Mouse (Mus musculus): ENCODE results near the gene Ntn5.
A peak's percentile ranks its signal among the peaks of the same experiment; 100 is the strongest.

Gene Ntn5

GRCm38 (mm10) chr7:45711316-45712021 lies 27.6 kb downstream of the Ntn5 start:
- no peak for DNase-seq (ENCODE audit: low spot score in 2 of 2)

- DNase-seq (ENCODE audit: low spot score in 2 of 2), result peak in 1 of 2 experiments; percentile 76
Observed at GRCm38 (mm10) chr7:45712022-45712757, 28.4 kb downstream of the Ntn5 start.

GRCm38 (mm10) chr7:45713396-45713795 lies 29.6 kb downstream of the Ntn5 start:
- DNase-seq (ENCODE audit: low spot score in 2 of 2), result no peak

DNA sequence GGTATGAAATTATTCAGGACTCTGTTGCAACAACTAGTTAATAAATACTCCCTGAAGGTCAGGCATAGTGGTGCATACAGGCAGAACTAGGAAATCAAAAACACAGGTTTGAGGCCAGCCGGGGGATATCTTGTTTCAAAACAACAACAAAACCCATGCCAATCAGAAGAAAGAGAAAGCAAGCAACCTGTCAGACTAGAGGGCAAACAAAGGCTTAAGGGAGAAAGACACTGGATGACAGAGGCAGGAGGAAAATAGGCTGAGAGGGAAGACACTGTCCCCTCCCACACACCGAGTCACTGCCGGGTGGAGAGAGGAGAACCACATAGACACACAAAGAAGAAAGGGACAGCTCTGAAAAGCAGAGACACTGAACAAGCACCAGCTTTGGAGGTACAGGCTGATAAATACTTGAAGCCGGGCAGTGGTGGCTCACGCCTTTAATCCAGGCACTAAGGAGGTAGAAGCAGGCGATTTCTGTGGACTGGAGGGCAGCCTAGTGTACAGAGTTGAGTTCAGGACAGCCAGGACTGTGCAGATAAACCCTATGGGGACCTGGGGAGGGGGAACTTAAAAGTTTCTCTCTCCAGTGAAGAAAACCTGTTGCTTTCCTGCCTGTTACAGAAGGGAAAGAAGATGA lies 30.2 kb downstream of the Ntn5 start:
- no peak for DNase-seq (ENCODE audit: low spot score in 2 of 2)

- DNase-seq (ENCODE audit: low spot score in 2 of 2), result peak in 1 of 2 experiments; percentile 70
Observed at GRCm38 (mm10) chr7:45714630-45715089, 30.8 kb downstream of the Ntn5 start.

DNA sequence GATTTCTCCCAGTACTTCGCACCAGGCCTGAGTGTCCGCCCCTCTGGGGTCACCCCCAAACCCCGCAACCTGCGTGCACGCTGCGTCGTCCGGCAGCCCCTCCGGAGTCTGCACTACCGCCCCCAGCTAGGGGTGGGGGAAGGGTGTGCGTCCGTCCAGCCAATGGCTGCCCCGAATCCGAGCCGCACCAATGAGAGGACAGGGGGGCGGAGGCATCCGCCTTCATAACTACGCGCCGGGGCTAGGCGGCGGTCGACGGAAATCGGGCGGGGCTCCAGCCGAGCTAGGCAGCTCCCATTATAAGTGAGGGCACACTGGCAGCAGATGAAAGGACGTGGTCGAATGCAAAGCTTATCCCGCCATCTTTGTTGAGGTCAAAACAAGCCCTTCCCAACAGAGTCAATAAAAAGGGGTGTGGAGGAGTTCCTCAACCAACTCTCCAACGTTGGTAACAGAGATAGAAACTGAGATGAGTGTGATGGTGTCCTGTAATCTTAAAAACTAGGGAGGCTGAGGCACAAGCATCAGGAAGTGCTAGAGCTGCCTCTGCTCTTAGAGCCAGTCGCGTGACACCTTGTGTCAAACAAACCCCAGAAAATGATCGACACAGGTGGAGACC lies 31.4 kb downstream of the Ntn5 start, which contains the start of gene Rpl18:
Rpl18 (plus strand) TSS at position 368 of the 619 bp plus-strand sequence.
- DNase-seq (ENCODE audit: low spot score in 2 of 2), result peak; percentile 93 to 98

DNA sequence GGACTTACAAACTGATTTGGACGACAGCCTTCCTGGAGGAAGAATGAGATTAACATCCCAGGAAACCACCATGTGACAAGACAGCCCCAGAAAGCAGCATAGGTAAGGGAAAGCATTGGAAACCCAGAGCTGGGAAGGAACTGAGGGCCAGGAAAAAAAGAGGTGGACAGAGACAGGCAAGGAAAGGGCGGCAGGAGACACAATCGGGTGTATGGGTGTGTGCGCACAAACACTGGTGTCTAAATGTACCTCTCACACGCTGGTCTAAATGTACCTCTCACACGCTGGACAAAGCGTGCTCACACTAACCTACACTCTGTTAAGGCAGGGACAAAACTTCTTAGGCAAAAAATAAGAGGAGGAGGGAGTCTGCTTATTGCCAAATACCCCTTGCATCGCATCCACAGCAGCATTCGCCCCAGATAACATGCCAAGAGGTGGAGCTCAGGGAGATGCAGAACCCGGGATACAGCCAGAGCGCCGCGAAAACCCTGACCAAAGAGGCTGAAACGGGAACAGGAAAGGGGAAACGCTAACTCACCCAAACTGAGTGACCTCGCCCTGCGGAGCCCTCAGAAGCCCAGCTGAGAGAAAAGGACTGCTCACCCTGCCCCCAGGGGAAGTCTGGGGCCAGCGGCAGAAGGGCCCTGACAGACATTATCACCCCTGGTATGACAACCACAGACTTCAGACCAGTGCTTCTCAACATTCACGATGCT lies 32.1 kb downstream of the Ntn5 start:
- no peak for DNase-seq (ENCODE audit: low spot score in 2 of 2)

DNA sequence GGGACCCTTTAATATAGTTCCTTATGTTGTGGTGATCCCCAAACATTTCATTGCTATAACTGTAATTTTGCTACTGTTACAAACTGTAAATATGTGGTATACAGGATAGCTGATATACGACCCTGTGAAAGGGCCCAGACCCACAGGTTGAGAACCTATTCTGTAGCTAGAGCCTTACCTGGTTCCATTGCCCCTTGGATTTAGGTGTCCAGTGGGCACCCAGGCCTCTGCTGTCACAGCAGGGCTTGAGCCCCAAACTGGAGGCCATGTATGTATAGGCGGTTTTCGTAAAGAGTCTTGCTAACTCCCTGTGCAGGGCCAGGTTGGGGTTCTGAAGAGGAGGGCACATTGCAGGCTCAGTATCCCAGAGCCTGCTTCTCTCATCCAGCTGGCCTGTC lies 32.6 kb downstream of the Ntn5 start:
- no peak for DNase-seq (ENCODE audit: low spot score in 2 of 2)

GRCm38 (mm10) chr7:45716952-45717917 lies 33.4 kb downstream of the Ntn5 start:
- no peak for DNase-seq (ENCODE audit: low spot score in 2 of 2)

GRCm38 (mm10) chr7:45717918-45718297 lies 34.1 kb downstream of the Ntn5 start, which contains the start of gene Sphk2:
Gene Sphk2 (minus strand): TSS chr7:45718002.
- peak; percentile 97 to 99 for DNase-seq (ENCODE audit: low spot score in 2 of 2)

DNA sequence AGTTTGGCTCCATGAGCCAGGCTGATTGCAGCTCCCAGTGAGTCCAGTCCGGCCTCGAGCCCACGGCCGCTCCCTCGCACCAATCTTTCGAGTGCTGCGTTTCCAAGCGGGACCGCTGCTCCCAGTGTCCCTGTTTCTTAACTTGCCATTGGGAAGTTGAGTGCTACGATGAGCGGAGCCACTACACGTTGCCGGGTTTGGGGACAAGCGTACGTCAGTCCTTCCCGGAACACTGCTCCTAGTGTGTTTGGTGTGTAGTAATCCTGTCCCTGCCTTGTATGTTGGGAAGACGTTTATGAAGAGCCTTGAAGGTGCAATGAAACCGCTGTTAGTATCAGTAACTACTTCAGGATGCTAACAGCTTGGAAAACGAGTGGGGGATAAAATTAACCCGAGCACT lies 34.5 kb downstream of the Ntn5 start:
- no peak for DNase-seq (ENCODE audit: low spot score in 2 of 2)

DNA sequence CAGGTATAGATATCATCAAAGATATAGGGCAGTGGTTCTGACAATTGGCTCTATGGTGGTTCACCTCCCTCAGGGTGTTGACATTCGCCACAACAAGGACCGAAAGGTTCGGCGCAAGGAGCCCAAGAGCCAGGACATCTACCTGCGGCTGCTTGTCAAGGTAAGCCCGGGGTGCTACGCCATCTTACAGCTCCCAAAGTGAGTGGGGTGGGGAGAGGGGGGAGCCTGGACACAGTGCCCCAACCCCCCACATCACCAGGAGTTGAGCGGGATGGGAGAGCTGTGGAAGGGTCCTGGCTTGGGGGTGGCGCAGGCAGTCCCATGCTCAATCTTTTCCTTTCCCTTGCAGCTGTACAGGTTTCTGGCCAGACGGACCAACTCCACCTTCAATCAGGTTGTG lies 35.4 kb downstream of the Ntn5 start:
- no peak for DNase-seq (ENCODE audit: low spot score in 2 of 2)

- no peak for DNase-seq (ENCODE audit: low spot score in 2 of 2)
Observed at GRCm38 (mm10) chr7:45719738-45720412, 36.1 kb downstream of the Ntn5 start.

DNA sequence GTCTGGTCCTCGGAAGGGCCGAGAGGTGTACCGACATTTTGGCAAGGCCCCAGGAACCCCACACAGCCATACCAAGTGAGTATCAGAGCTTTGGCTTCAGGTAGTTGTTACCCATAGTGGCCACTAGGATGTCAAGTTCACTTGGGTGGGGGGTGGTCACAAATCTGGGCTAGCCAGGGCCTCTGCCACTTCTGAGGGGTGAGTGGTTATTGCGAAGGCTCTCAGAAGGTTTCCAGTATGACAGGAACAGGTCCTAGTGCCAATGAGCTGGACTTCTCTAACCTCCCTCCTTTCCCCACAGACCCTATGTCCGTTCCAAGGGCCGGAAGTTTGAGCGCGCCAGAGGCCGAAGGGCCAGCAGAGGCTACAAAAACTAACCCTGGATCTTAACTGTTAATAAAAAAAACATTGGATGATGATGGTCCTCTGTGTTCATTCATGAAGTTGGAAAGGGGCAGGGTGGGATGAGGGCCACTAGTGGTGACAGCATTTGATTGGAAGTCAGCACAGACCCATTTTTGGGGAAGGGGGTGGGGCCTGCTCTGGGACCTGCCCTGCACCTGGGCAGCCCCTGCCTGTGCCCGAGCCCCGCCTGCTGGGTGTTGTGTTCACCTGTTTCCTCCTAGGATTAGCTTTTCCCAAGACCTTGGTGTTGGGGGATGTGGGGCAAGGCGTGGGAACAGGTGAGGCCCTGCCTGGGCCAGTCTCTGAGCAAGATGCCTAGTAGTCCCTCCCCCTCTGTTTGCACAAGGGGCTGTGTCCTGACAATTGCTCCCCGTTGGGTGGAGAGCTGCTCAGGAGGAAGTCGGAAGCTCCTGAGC lies 36.8 kb downstream of the Ntn5 start, which contains the start of gene Fam83e:
Fam83e (plus strand) TSS at position 800 of the 821 bp plus-strand sequence.
- peak in 1 of 2 experiments; percentile 32 for DNase-seq (ENCODE audit: low spot score in 2 of 2)

GRCm38 (mm10) chr7:45721234-45721571 lies 37.4 kb downstream of the Ntn5 start:
- no peak for DNase-seq (ENCODE audit: low spot score in 2 of 2)

DNA sequence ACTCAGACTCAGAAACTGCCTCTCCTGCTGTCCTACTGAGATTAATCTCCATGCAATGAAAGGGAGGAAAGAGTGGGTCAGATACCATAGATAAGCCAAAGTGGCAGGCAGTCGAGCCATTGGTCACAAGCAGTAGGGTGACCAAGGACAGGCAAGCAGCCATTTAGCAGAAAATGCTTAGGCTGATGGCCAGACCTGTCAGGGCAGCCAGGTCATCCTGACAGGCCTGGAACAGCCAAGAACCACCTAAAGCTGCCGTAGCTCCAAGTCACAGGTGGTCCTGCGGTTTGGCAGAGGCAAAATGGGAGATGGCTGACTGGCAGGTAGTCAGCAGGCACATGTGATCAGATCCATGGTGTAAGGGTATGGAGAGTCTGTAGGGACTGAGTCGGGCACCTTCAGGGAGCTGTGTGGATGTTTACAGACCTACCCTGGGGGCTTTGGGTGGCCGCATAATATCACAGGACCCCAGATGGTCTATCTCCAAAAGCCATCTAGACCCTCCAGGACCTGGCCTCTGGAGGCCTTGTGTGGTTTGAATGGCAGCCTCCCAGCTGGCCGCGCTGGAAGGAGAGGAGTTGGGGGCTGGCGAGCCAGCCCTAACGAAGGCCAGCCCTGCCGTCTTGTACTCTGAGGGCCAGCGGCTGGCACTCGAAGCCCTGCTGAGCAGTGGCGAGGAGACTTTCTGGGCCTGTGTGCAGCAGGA lies 38.0 kb downstream of the Ntn5 start:
- no peak for DNase-seq (ENCODE audit: low spot score in 2 of 2)

- peak in 1 of 2 experiments; percentile 2 for DNase-seq (ENCODE audit: low spot score in 2 of 2)
Observed at GRCm38 (mm10) chr7:45722348-45722713, 38.5 kb downstream of the Ntn5 start.

DNA sequence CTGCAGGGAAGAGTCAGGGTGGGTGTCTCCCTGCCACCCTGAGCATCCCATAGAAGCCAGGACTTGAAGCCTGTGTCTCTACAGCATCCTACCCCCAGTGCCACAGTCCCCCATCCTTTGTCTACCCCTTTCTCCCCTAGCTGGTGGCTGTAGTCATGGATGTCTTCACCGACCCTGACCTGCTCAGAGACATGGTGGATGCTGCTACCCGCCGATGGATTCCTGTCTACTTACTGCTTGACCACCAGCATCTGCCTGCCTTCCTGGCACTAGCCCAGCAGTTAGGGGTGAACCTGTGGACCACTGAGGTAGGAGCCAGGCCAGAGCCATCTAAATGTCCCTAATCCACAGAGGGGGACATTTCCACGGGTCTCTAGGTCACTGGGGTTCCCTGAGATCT lies 39.5 kb downstream of the Ntn5 start:
- DNase-seq (ENCODE audit: low spot score in 2 of 2), result no peak

Measured in urinary bladder, postnatal 36 days (tissue).